Mouse (Mus musculus) hematopoietic multipotent progenitor cell, adult 10-12 weeks (in vitro differentiated cells): ENCODE data around the gene Nectin4. TPM values are rescaled to one million over a fixed set of nuclear protein-coding genes. Genes with fewer than 3 reads are reported as not detected.

Experiments used
- polyA plus RNA-seq: library from polyadenylated mRNA; stranded (reverse); fragments of >175 nt; gene quantifications from 2 replicates; pipeline ENCODE4 v1.2.3, GENCODE M21; 2012; ENCODE audit warnings: low replicate concordance

Gene Nectin4
- 2.4 and 3.8 TPM in 2 replicates for polyA plus RNA-seq

GRCm38 (mm10) chr1:171369845-171370556, at the start of gene Nectin4:
TSS of gene Nectin4 (plus strand) at chr1:171370099.

GRCm38 (mm10) chr1:171328839-171329432, 41.0 kb upstream of the Nectin4 start, which contains the start of gene Dedd:
TSS of gene Dedd (plus strand) at chr1:171329145.

GRCm38 (mm10) chr1:171345225-171346094, 24.4 kb upstream of the Nectin4 start, which contains the start of the genes Nit1 and Pfdn2:
TSS of gene Nit1 (minus strand) at chr1:171345646.
TSS of gene Pfdn2 (plus strand) at chr1:171345670.

GRCm38 (mm10) chr1:171360656-171361055, 9.2 kb upstream of the Nectin4 start, which contains the start of gene Klhdc9:
TSS of gene Klhdc9 (minus strand) at chr1:171360798.

GRCm38 (mm10) chr1:171388376-171389102, 18.6 kb downstream of the Nectin4 start, which contains the start of gene Arhgap30:
TSS of gene Arhgap30 (plus strand) at chr1:171388954.

GRCm38 (mm10) chr1:171410947-171411484, 41.1 kb downstream of the Nectin4 start, which contains the start of gene Usf1:
TSS of gene Usf1 (plus strand) at chr1:171411313.

GRCm38 (mm10) chr1:171418660-171419059, 48.8 kb downstream of the Nectin4 start, which contains the start of gene Tstd1:
TSS of gene Tstd1 (plus strand) at chr1:171418872.

GRCm38 (mm10) chr1:171437264-171438013, 67.5 kb downstream of the Nectin4 start, which contains the start of gene F11r:
TSS of gene F11r (plus strand) at chr1:171437535.

Other genes starting within 250 kb of the Nectin4 start
- 5.3 and 72.1 TPM in 2 replicates for gene Sdhc, start 219.5 kb upstream of the Nectin4 start, polyA plus RNA-seq
- gene Mpz, start 219.4 kb upstream of the Nectin4 start, polyA plus RNA-seq, result not detected in 2 replicates
- gene Pcp4l1, start 173.8 kb upstream of the Nectin4 start, polyA plus RNA-seq, result 0.66 and 1.8 TPM in 2 replicates
- gene Nr1i3, start 156.1 kb upstream of the Nectin4 start, polyA plus RNA-seq, result not detected in 2 replicates
- 18.3 and 19.3 TPM in 2 replicates for gene Tomm40l, start 147.6 kb upstream of the Nectin4 start, polyA plus RNA-seq
- not detected in 2 replicates for gene Apoa2, start 145.0 kb upstream of the Nectin4 start, polyA plus RNA-seq
- 33.6 and 46.3 TPM in 2 replicates for gene Fcer1g, start 135.7 kb upstream of the Nectin4 start, polyA plus RNA-seq
- gene Adamts4, start 119.7 kb upstream of the Nectin4 start, polyA plus RNA-seq, result 0.04 and 0.17 TPM in 2 replicates
- 29.8 and 80.2 TPM in 2 replicates for gene Ndufs2, start 118.7 kb upstream of the Nectin4 start, polyA plus RNA-seq
- 63.2 and 69.5 TPM in 2 replicates for gene B4galt3, start 99.8 kb upstream of the Nectin4 start, polyA plus RNA-seq
- gene Ppox, start 88.9 kb upstream of the Nectin4 start, polyA plus RNA-seq, result 29.7 and 70.3 TPM in 2 replicates
- 77.2 and 163 TPM in 2 replicates for gene Usp21, start 82.1 kb upstream of the Nectin4 start, polyA plus RNA-seq
- gene Ufc1, start 75.1 kb upstream of the Nectin4 start, polyA plus RNA-seq, result 17.7 and 40.2 TPM in 2 replicates
- 11.6 and 25.3 TPM in 2 replicates for gene Dedd, start 41.0 kb upstream of the Nectin4 start, polyA plus RNA-seq
- gene Nit1, start 24.5 kb upstream of the Nectin4 start, polyA plus RNA-seq, result 9.5 and 14.3 TPM in 2 replicates
- 6.8 and 10.4 TPM in 2 replicates for gene Pfdn2, start 24.4 kb upstream of the Nectin4 start, polyA plus RNA-seq
- 0.44 and 0.99 TPM in 2 replicates for gene Klhdc9, start 9.3 kb upstream of the Nectin4 start, polyA plus RNA-seq
- gene Arhgap30, start 18.9 kb downstream of the Nectin4 start, polyA plus RNA-seq, result 174 and 196 TPM in 2 replicates
- gene Usf1, start 41.2 kb downstream of the Nectin4 start, polyA plus RNA-seq, result 54.0 and 85.7 TPM in 2 replicates
- gene Tstd1, start 48.8 kb downstream of the Nectin4 start, polyA plus RNA-seq, result 1.4 TPM in 1 of 2 replicates, not detected in the other
- gene F11r, start 67.4 kb downstream of the Nectin4 start, polyA plus RNA-seq, result 0.16 and 1.7 TPM in 2 replicates
- 17.0 and 18.6 TPM in 2 replicates for gene Alyref2, start 133.4 kb downstream of the Nectin4 start, polyA plus RNA-seq
- gene Itln1, start 165.2 kb downstream of the Nectin4 start, polyA plus RNA-seq, result 0.36 and 1.6 TPM in 2 replicates
- 1.1 and 1.5 TPM in 2 replicates for gene Cd244a, start 189.1 kb downstream of the Nectin4 start, polyA plus RNA-seq
- gene Ly9, start 237.3 kb downstream of the Nectin4 start, polyA plus RNA-seq, result 10.9 and 18.3 TPM in 2 replicates